Mouse (Mus musculus) lung, postnatal 4 days (tissue): Measurements from ENCODE around the gene Bcl2l1.

Experiments used
- DNase-seq, 2 experiments: peaks; one replicate each; pipeline ENCODE4 v3.0.0; 2021

The Bcl2l1 gene

GRCm38 (mm10) chr2:152799954-152800761 is 31.4 kb downstream of the Bcl2l1 start:
- no peak for DNase-seq

GRCm38 (mm10) chr2:152797589-152797988 is 33.9 kb downstream of the Bcl2l1 start:
- DNase-seq: no peak

DNA sequence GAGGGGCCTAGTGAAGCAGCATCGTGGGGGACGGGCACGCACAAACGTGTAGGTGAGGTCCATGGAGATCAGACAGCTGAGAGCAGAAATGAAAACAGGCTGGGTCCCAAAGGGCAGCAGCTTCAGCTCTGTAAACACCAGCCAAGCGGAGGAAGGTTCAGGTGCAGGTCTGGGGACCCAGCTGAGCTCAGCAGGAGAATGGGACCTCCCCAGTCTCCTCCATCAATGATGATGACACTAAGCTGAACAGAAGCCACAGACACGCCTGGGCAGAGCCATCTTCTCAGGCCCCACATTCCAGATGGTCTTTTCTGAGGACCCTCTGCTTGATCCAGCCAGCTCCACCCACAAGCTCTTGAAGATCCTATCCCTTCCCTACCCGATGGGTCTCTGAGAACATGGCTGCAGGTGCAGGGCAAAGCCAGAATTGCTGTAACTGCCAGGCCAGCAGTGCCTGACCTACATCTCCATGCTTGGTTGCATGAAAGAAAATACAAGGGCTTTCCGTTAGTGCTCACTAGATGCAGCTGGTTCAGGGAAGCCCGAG is 37.2 kb downstream of the Bcl2l1 start:
- no peak for DNase-seq

DNA sequence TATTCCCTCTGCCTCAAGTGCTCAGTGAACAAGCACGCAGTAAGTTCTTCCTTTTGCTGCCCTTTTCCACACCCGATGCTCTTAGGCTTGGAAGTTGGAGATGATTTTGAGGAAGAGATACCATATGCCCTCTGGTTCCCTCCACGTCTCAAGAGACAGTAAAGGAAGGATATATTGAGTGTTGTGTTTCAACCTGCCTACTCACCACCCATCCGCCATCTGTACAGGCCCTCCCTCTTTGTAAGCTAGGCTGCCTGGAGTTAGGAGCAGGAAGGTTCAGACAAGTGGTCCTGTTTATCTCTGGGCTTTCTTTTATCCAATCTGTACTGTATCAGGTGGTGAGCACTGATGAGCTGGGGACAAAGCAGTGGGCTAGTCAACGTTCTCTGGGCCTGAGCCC is 38.1 kb downstream of the Bcl2l1 start:
- no peak for DNase-seq

DNA sequence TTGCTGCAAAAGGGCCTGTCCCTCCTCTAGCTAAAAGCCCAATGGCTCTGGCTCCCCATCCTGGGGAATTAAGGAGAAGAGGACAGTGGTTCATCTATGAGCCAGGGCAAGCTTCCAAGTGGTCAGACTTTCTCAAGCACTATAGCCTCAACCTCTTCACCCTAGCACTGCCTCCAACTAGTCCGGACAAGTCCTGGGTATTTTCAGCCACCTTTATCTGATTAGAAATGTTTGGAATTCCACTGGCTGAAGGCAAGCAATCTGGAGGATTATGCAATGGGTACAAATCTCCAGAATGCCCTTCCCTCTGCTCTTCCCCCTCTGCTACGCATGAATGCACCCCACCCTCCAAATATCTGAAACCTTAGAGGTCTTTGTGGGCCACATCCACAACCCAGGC is 39.1 kb downstream of the Bcl2l1 start:
- DNase-seq: peak in 1 of 2 experiments; percentile 45

DNA sequence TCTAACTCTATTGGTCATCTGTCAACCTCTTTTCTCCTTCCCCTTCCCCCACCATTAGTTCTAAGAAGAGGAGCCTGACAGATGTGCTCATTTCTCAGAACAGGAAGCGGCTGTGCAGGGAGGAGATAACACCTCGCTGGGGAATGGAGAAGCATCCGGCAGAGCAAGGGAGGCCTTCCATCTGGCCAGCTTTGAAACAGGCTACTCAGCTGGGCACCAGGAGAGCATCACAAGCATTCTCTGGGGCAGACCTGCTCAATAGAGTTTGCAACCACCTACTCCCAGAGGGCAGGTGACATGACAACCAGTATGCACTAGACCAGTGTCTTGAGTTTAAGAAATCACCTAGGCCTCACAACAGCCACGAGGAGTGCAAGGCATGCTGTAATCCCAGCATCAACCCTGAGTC is 41.9 kb downstream of the Bcl2l1 start:
- peak; percentile 69 to 78 for DNase-seq

GRCm38 (mm10) chr2:152788892-152789421 is 42.6 kb downstream of the Bcl2l1 start:
- DNase-seq: peak; percentile 69 to 77

DNA sequence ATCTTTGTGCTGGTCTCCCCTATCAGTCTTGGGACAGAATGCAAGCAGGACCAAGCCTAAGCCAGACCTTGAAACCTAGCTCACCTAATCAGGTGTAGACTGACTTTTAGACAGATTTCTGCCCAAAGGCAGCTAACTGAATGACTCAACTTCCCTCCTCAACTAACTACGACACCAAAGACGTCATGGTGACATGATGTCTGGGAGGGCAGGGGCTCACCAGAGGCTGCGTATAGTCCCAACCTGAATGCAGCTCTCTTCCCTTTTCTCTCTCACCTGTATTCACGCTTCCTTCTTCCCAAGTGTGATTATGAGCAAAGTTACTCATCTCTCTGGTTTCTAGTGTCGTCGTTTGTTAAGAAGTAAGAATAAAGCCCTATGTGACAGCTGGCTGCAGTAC is 44.0 kb downstream of the Bcl2l1 start:
- no peak for DNase-seq

- DNase-seq: no peak
Measured at GRCm38 (mm10) chr2:152787136-152787535, 44.4 kb downstream of the Bcl2l1 start.

GRCm38 (mm10) chr2:152785446-152786350 is 45.8 kb downstream of the Bcl2l1 start:
- peak; percentile 80 to 89 for DNase-seq

GRCm38 (mm10) chr2:152784640-152785039 is 46.9 kb downstream of the Bcl2l1 start:
- DNase-seq: peak; percentile 63 to 75

DNA sequence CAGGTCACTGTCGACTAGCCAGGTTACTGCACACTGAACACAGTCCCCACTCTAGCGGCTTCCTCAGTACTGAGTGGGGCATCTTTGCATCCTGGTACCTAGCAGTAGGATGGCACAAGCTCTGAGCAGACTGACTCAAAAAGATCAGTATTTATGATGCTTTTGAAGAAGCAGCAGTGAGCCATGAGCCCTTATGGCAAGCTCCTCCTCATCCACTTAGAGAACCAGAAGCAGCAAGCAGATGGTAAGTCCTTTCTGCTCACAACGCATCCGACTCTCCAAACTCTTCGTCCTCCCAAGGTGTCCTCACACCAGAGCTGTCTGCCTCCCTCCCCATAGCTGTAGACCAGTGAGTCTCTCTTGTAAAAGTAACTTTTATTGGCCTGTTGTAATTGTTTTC is 48.3 kb downstream of the Bcl2l1 start:
- no peak for DNase-seq

DNA sequence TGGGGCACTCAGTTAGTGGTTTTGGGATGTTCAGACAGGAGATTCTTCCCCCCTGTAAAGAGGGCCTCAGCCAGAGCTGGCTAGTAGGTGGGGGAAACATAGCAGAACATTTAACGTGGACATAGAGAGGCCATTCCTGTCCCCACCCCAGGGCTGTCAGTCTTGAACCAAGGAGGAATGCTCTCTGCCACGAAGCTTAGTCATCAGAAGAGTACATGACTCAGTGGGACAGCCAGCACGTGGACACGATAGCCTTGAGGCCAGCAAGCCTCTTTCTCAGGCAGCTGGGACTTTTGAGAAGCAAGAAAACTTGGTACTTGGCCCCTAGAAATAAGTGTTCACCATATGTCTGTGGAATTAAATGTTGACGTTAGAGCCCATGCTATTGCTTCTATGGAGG is 48.9 kb downstream of the Bcl2l1 start:
- DNase-seq: no peak

DNA sequence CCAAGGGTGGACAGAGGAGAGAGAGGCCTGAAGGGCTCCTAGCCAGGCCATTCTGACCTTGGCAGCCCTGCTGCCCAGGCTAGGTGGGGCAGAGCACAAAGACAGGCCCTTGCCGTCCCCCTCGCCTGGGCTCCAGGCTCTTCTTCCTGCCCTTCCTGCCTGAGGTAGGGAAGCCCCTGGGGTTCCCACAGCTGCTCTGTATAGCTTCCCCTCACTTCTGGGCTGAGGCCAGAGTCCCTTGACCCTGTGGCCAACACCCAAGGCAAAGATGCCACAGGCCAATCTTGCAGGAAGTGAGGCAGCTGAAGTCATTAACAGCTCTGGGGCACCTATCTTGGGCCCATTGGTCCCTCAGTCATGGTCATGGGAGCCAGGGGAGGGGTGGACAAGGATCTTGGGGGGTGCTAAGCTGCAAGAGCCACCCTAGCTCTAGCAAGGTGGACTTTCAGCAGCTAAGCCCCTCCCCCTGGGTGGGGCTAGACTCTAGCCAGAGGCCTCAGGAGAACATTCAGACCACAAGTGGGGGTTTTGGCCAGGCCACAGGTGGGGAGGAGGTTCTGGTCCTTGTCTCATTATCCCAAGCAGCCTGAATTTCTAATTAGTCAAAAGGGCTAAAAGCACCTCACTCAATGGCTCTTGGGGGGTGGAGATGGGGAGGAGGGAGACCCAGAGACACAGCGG is 50.4 kb downstream of the Bcl2l1 start:
- DNase-seq: peak in 1 of 2 experiments; percentile 55

- DNase-seq: no peak
Measured at GRCm38 (mm10) chr2:152780466-152780865, 51.1 kb downstream of the Bcl2l1 start.

- no peak for DNase-seq
Measured at GRCm38 (mm10) chr2:152777081-152777480, 54.4 kb downstream of the Bcl2l1 start.

DNA sequence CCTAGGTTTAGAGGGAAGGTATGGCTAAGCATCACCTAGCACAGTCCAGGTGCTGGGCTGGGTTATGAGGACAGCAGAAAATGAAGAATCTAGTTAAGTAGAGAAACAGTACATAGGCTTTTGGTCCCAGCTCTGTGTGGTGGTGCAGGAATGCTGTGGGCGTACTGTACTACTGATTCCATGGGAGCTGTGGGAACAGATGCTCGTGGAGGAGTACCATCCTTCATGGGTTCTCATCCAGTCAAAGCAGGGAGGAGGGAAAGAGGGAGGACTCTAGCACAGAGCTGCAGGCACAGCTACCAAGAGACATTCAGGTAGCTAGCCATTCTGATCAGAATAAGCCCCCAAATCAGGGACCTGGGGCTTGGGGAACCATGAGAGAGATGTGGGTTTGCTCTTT is 55.1 kb downstream of the Bcl2l1 start:
- no peak for DNase-seq

DNA sequence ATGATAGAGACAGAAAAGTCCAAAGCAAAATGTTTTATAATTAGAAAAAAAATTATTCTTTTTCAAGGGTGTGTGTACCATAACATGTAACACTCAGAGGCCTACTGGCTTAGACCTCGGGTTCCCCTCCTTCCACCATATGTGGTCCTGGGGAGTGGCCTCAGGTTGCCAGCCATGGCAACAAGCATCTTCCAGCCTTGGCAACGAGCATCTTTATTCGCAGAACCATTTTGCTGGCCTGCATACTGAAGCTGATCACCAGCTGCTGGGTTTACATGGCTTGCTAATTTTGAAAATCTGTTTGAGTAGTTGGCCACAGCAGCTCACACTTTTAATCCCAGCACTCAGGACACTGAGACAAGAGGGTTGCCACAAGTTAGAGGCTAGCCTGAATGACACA is 55.5 kb downstream of the Bcl2l1 start:
- DNase-seq: no peak

- DNase-seq: no peak
Measured at GRCm38 (mm10) chr2:152775357-152775756, 56.2 kb downstream of the Bcl2l1 start.

- no peak for DNase-seq
Measured at GRCm38 (mm10) chr2:152772231-152772630, 59.3 kb downstream of the Bcl2l1 start.

- no peak for DNase-seq
Measured at GRCm38 (mm10) chr2:152771571-152771970, 60.0 kb downstream of the Bcl2l1 start.

GRCm38 (mm10) chr2:152769677-152770076 is 61.9 kb downstream of the Bcl2l1 start:
- no peak for DNase-seq
